Mouse (Mus musculus): ENCODE data around the gene Tectb. TPM values are rescaled to one million over a fixed set of nuclear protein-coding genes. Genes with fewer than 3 reads are reported as not detected.

The Tectb gene
- polyA plus RNA-seq, 2 experiments: not detected

DNA sequence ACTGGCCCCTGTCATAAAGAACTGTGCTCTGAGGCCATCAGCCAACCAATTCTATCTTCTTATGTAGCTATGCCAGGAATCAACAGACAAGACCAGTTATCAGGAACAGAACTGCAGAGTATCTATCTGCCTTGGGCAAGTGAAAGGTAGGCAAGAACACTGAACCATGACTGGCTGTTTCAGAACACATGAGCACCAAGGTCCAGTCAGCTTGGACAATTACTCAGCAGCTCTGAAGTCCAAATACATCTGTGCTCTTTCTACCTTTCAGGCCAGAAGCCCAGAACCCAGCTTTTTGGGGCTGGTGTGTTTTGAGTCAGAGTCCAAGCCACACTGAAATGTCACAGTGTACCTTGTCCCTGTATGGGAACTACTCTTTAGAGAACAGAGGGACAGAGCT, 10.1 kb upstream of the Tectb start:
- Histone ChIP-seq H3K27ac (replicated peaks; ENCODE audit: low read depth, low read length) (no peak overlapping the region), H3K4me2 (replicated peaks; ENCODE audit: low read depth, low read length, severe bottlenecking) (no peak overlapping the region), H3K9me3 (ENCODE audit: control insufficient read depth, low read length) (no peaks in the 10 kb centered on the region), H3K4me1 (ENCODE audit: control insufficient read depth, insufficient read depth, low read length) (no peaks in the 10 kb centered on the region), H3K36me3 (ENCODE audit: control insufficient read depth, insufficient read depth, low read length) (no peaks in the 10 kb centered on the region), H3K27me3 (ENCODE audit: control insufficient read depth, insufficient read depth, low read length) (no peaks in the 10 kb centered on the region), H3K4me3 (replicated peaks; ENCODE audit: low read length) (no peak overlapping the region), H3K9ac (ENCODE audit: low read depth, low read length, severe bottlenecking) (no peak overlapping the region)
- no peak for ATAC-seq (ENCODE audit: low FRiP score, low read depth)
- no peak for DNase-seq (ENCODE audit: low spot score)
- TF ChIP-seq POLR2A (IDR thresholded peaks at IDR 0.05; ENCODE audit: borderline replicate concordance, extremely low read depth, insufficient read depth, insufficient read length): no peak

DNA sequence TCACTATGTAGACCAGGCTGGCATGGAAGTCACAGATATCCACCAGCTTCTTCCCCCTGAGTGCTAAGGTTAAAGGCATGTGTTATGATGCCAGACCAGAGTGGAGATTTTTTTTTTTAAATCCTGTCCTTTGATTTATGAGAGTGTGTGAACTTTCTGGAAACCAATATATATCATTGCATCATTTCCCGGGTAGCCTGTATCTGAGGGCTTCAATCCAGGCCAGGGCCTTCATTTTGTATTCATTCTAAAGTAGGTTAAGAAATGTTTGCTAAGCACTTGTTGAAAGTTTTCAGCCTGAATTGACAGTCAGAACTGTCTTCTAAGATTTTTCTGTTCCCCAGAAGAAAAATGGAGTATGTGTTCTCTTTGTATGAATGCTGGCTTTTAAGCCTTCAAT, 8.9 kb upstream of the Tectb start:
- H3K4me2 ChIP-seq (replicated peaks; ENCODE audit: low read depth, low read length, severe bottlenecking): no peak overlapping the region
- H3K4me3 ChIP-seq (replicated peaks; ENCODE audit: low read length): no peak overlapping the region
- WGBS: 75% methylated on average over 1 of the region's 1 CpGs
- H3K27ac ChIP-seq (replicated peaks; ENCODE audit: low read depth, low read length): no peak overlapping the region
- H3K36me3 ChIP-seq (ENCODE audit: control insufficient read depth, insufficient read depth, low read length): no peaks in the 10 kb centered on the region
- TF ChIP-seq POLR2A (IDR thresholded peaks at IDR 0.05; ENCODE audit: borderline replicate concordance, extremely low read depth, insufficient read depth, insufficient read length): no peak
- DNase-seq (ENCODE audit: low spot score): no peak
- no peaks in the 10 kb centered on the region for H3K9me3 ChIP-seq (ENCODE audit: control insufficient read depth, low read length)
- no peak overlapping the region for H3K9ac ChIP-seq (ENCODE audit: low read depth, low read length, severe bottlenecking)
- no peaks in the 10 kb centered on the region for H3K27me3 ChIP-seq (ENCODE audit: control insufficient read depth, insufficient read depth, low read length)
- ATAC-seq (ENCODE audit: low FRiP score, low read depth): no peak
- no peaks in the 10 kb centered on the region for H3K4me1 ChIP-seq (ENCODE audit: control insufficient read depth, insufficient read depth, low read length)

DNA sequence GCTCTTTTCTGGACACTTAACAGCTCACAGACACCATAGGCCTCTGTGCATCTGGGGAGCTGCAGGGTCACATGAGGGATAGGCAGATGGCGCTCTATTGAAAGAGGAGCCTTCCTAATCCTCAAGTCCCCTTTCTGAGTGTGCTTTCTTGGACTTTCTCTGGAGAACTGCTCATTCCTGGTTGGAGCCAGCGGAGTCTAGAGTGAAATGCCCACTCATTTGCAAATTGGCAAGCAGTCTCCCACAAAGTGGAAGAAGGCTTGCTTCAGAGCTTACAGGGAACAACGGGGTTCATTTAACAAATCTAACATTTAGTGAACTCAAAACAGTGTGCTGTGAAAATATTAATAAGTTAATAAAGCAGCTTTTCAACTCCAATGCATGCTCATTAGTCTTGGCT, 3.4 kb upstream of the Tectb start:
- no peak overlapping the region for H3K27ac ChIP-seq (replicated peaks; ENCODE audit: low read depth, low read length)
- DNase-seq (ENCODE audit: low spot score) (no peak), ATAC-seq (ENCODE audit: low FRiP score, low read depth) (no peak)
- no peaks in the 10 kb centered on the region for H3K4me1 ChIP-seq (ENCODE audit: control insufficient read depth, insufficient read depth, low read length)
- H3K4me3 ChIP-seq (replicated peaks; ENCODE audit: low read length): no peak overlapping the region
- WGBS: 82% methylated on average over 3 of the region's 3 CpGs
- H3K9me3 ChIP-seq (ENCODE audit: control insufficient read depth, low read length): no peaks in the 10 kb centered on the region
- H3K4me2 ChIP-seq (replicated peaks; ENCODE audit: low read depth, low read length, severe bottlenecking): no peak overlapping the region
- no peak for TF ChIP-seq POLR2A (IDR thresholded peaks at IDR 0.05; ENCODE audit: borderline replicate concordance, extremely low read depth, insufficient read depth, insufficient read length)
- H3K36me3 ChIP-seq (ENCODE audit: control insufficient read depth, insufficient read depth, low read length): no peaks in the 10 kb centered on the region
- no peak overlapping the region for H3K9ac ChIP-seq (ENCODE audit: low read depth, low read length, severe bottlenecking)
- H3K27me3 ChIP-seq (ENCODE audit: control insufficient read depth, insufficient read depth, low read length): no peaks in the 10 kb centered on the region

DNA sequence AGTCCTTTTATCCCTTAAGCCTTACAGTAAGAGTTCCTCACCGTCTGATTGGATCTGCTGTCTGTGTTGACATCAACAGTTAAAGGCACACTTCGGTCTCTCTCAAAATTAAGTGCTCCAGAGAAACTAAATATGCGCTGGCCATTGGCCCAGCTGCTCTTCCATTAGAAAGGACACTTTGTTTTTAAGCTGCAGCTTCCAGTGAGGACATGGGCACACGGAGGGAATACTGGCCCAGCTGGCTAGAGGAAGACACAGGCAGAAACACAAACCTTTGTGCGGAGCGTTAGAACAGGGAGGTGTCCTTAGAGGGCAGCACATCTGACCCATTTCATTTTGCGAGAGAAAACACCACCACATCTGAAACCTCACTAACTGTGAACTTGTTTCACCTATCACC, 3.9 kb downstream of the Tectb start:
- Histone ChIP-seq H3K4me1 (ENCODE audit: control insufficient read depth, insufficient read depth, low read length) (no peaks in the 10 kb centered on the region), H3K4me3 (replicated peaks; ENCODE audit: low read length) (no peak overlapping the region), H3K36me3 (ENCODE audit: control insufficient read depth, insufficient read depth, low read length) (no peaks in the 10 kb centered on the region), H3K27me3 (ENCODE audit: control insufficient read depth, insufficient read depth, low read length) (no peaks in the 10 kb centered on the region), H3K9me3 (ENCODE audit: control insufficient read depth, low read length) (no peaks in the 10 kb centered on the region), H3K4me2 (replicated peaks; ENCODE audit: low read depth, low read length, severe bottlenecking) (no peak overlapping the region), H3K27ac (replicated peaks; ENCODE audit: low read depth, low read length) (no peak overlapping the region), H3K9ac (ENCODE audit: low read depth, low read length, severe bottlenecking) (no peak overlapping the region)
- no peak for DNase-seq (ENCODE audit: low spot score)
- TF ChIP-seq POLR2A (IDR thresholded peaks at IDR 0.05; ENCODE audit: borderline replicate concordance, extremely low read depth, insufficient read depth, insufficient read length): no peak
- WGBS: 68% methylated on average over 7 of the region's 7 CpGs
- no peak for ATAC-seq (ENCODE audit: low FRiP score, low read depth)

DNA sequence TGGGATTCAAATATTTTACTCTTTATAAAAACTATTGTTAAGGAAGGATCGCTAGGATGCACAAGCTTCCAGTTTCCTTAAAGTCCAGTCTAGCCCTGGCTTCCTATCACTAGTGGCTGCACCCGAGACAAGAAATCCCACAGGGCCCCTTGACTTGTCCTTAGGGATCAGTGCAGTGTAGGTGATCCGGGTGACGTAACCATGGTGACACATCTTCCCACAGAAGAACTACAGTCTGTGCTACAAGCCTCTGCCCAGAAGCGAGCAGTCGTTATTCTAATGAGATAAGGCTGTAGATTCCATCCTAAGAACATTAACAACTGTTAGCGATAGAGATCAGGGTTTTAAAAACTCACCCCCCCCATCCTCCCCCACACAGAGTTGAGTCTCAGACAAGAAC, 4.5 kb downstream of the Tectb start:
- no peaks in the 10 kb centered on the region for H3K9me3 ChIP-seq (ENCODE audit: control insufficient read depth, low read length)
- H3K36me3 ChIP-seq (ENCODE audit: control insufficient read depth, insufficient read depth, low read length): no peaks in the 10 kb centered on the region
- no peak overlapping the region for H3K4me3 ChIP-seq (replicated peaks; ENCODE audit: low read length)
- 75% methylated on average over 7 of the region's 7 CpGs for WGBS
- H3K4me2 ChIP-seq (replicated peaks; ENCODE audit: low read depth, low read length, severe bottlenecking): no peak overlapping the region
- no peak overlapping the region for H3K9ac ChIP-seq (ENCODE audit: low read depth, low read length, severe bottlenecking)
- TF ChIP-seq POLR2A (IDR thresholded peaks at IDR 0.05; ENCODE audit: borderline replicate concordance, extremely low read depth, insufficient read depth, insufficient read length): no peak
- ATAC-seq (ENCODE audit: low FRiP score, low read depth) (no peak), DNase-seq (ENCODE audit: low spot score) (no peak)
- H3K27me3 ChIP-seq (ENCODE audit: control insufficient read depth, insufficient read depth, low read length): no peaks in the 10 kb centered on the region
- no peaks in the 10 kb centered on the region for H3K4me1 ChIP-seq (ENCODE audit: control insufficient read depth, insufficient read depth, low read length)
- H3K27ac ChIP-seq (replicated peaks; ENCODE audit: low read depth, low read length): no peak overlapping the region

DNA sequence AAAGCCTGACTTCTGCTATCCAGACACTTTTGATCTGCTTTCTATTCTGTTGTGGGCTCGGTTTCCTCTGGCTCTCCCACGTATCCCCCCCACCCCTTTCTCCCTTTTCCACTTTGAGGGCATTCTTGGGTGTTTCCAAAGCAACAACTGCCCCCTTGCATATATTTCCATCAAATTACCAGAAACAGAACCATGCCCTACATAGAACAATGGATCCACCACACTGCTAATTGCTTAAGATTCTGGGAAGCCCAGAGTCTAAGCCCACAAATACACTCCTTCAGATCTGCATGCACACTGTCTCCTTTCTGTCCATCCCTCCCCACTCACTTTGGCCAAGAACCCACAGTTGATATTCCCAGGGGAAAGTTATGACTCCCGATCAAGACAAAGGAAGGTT, 5.1 kb downstream of the Tectb start:
- 63% methylated on average over 3 of the region's 3 CpGs for WGBS
- Histone ChIP-seq H3K9ac (ENCODE audit: low read depth, low read length, severe bottlenecking) (no peak overlapping the region), H3K4me3 (replicated peaks; ENCODE audit: low read length) (no peak overlapping the region), H3K4me2 (replicated peaks; ENCODE audit: low read depth, low read length, severe bottlenecking) (no peak overlapping the region), H3K36me3 (ENCODE audit: control insufficient read depth, insufficient read depth, low read length) (no peaks in the 10 kb centered on the region), H3K9me3 (ENCODE audit: control insufficient read depth, low read length) (no peaks in the 10 kb centered on the region), H3K27me3 (ENCODE audit: control insufficient read depth, insufficient read depth, low read length) (no peaks in the 10 kb centered on the region), H3K27ac (replicated peaks; ENCODE audit: low read depth, low read length) (no peak overlapping the region), H3K4me1 (ENCODE audit: control insufficient read depth, insufficient read depth, low read length) (no peaks in the 10 kb centered on the region)
- no peak for DNase-seq (ENCODE audit: low spot score)
- no peak for TF ChIP-seq POLR2A (IDR thresholded peaks at IDR 0.05; ENCODE audit: borderline replicate concordance, extremely low read depth, insufficient read depth, insufficient read length)
- ATAC-seq (ENCODE audit: low FRiP score, low read depth): no peak
